Mouse (Mus musculus) limb, embryonic 11.5 days (tissue): ENCODE measurements around the gene Paqr6. TPM values are rescaled to one million over a fixed set of nuclear protein-coding genes. Genes with fewer than 3 reads are reported as not detected.
"Not testable (repeated sequence)": the region's sequence is repeated elsewhere in the genome, so short reads cannot be mapped to it uniquely, and the experiment has no call there.

Experiments
- ATAC-seq: fragments of 200-750 bp; cut with Nextera tagmentation; 2 replicates; pipeline ENCODE4 v1.8.0; 2017; ENCODE audit warnings: low read depth; ENCODE audit not compliant: insufficient number of reproducible peaks, low FRiP score, low TSS enrichment
- DNase-seq: peaks from one replicate; pipeline ENCODE4 v3.0.0-alpha.2; 2015; ENCODE audit warnings: low spot score
- H3K27ac ChIP-seq: fragments of 300-500 bp; sonication (generic); replicated peaks from 2 replicates; pipeline ENCODE4 v1.5.1; 2014; ENCODE audit warnings: low read depth, mild to moderate bottlenecking, low read length
- H3K27me3 ChIP-seq: fragments of 300-500 bp; sonication (generic); 2 replicates; pipeline ENCODE4 v1.6.1; 2014; ENCODE audit warnings: mild to moderate bottlenecking, low read length, mixed read lengths; ENCODE audit not compliant: control insufficient read depth, insufficient read depth
- H3K36me3 ChIP-seq: fragments of 300-500 bp; sonication (generic); 2 replicates; pipeline ENCODE4 v1.6.1; 2014; ENCODE audit warnings: mild to moderate bottlenecking, low read length, moderate library complexity, mixed read lengths; ENCODE audit not compliant: control insufficient read depth, insufficient read depth
- H3K4me1 ChIP-seq: fragments of 300-500 bp; sonication (generic); 2 replicates; pipeline ENCODE4 v1.6.1; 2014; ENCODE audit warnings: low read length, mixed read lengths; ENCODE audit not compliant: control insufficient read depth, insufficient read depth
- H3K4me2 ChIP-seq: fragments of 300-500 bp; sonication (generic); 2 replicates; pipeline ENCODE4 v1.6.1; 2014; ENCODE audit warnings: low read depth, mild to moderate bottlenecking, moderate library complexity; ENCODE audit not compliant: severe bottlenecking
- H3K4me3 ChIP-seq: fragments of 300-500 bp; sonication (generic); 2 replicates; pipeline ENCODE4 v1.5.1; 2014; ENCODE audit warnings: low read depth, low read length
- H3K9ac ChIP-seq: fragments of 300-500 bp; sonication (generic); 2 replicates; pipeline ENCODE4 v1.6.1; 2014; ENCODE audit warnings: mild to moderate bottlenecking, low read length
- H3K9me3 ChIP-seq: fragments of 300-500 bp; sonication (generic); 2 replicates; pipeline ENCODE4 v1.6.1; 2016; ENCODE audit warnings: low read length; ENCODE audit not compliant: control insufficient read depth
- WGBS: fragments of 180-500 bp; shearing (Covaris S2); extraction: QIAGEN DNeasy Blood & Tissue Kit; methylation state at CpG from one replicate; pipeline ENCODE4 v1.1.7; 2014; 5-methylcytosine and 5-hydroxymethylcytosine counted together
- polyA plus RNA-seq: library from polyadenylated mRNA; unstranded; fragments of >200 nt; fragmentation: Nextera tagmentation; extraction: Ambion mirVana; gene quantifications from 2 replicates; pipeline ENCODE4 v1.2.1, GENCODE M21; 2014

Paqr6 gene
- polyA plus RNA-seq, 1 experiment from 2014 or later, result 1.1 TPM

DNA sequence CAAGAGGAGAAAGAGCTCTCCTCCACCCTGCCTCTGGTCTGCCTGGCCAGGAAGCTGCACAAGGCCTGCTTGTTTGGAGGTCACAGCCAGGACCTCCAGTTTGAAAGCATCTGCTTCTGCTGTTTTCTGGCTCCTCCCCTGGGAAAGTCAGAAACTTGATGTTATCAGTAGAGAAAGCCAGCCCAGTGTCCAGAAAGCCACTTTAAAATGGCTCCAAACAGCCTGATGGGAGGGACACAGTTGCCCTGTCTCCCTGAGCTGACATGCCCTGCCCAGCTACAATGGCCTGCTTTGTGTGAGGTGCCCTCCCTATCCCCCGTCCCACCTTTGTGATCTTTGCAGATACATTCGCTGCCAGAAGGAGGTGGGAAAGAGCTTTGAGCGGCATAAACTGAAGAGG lies 4.4 kb upstream of the Paqr6 start:
- H3K4me3 ChIP-seq, result no peak overlapping the region
- no peak overlapping the region for H3K27ac ChIP-seq
- H3K4me1 ChIP-seq, result peaks cover 5% of the 10 kb centered on the region; the same call in 1 of the 2 replicates
- no peaks in the 10 kb centered on the region for H3K9me3 ChIP-seq
- peaks cover 6% of the 10 kb centered on the region for H3K27me3 ChIP-seq
- ATAC-seq (no peak), DNase-seq (no peak)
- WGBS, result 81% methylated on average over 3 of the region's 3 CpGs
- H3K36me3 ChIP-seq, result peaks cover 41% of the 10 kb centered on the region
- no peak overlapping the region for H3K4me2 ChIP-seq
- H3K9ac ChIP-seq, result no peak overlapping the region

DNA sequence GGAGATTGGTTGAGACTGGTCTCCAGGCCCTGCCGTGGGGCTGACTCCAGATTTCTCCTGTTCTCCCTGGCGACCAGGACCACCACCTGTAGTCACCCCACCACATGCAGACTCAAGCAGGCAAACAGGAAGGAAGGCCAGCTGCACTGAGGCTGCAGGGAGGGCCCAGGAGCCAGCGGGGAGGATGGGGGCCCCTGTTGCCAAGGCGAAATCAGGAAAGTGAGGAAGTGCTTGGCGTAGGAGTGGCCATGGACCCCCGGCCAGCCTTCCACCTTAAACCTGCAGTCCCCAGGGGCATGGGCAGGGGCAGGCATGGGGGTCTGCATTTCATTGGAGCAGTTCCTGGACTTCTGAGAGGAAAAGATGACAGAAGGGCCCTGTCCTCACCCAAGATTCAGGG lies 3.3 kb upstream of the Paqr6 start:
- Histone ChIP-seq H3K9me3 (no peaks in the 10 kb centered on the region), H3K36me3 (peaks cover 34% of the 10 kb centered on the region), H3K4me1 (peaks cover 5% of the 10 kb centered on the region; the same call in 1 of the 2 replicates), H3K27ac (no peak overlapping the region), H3K4me3 (no peak overlapping the region), H3K9ac (no peak overlapping the region), H3K4me2 (no peak overlapping the region), H3K27me3 (peaks cover 14% of the 10 kb centered on the region)
- WGBS, result 80% methylated on average over 6 of the region's 6 CpGs
- ATAC-seq (no peak), DNase-seq (no peak)

DNA sequence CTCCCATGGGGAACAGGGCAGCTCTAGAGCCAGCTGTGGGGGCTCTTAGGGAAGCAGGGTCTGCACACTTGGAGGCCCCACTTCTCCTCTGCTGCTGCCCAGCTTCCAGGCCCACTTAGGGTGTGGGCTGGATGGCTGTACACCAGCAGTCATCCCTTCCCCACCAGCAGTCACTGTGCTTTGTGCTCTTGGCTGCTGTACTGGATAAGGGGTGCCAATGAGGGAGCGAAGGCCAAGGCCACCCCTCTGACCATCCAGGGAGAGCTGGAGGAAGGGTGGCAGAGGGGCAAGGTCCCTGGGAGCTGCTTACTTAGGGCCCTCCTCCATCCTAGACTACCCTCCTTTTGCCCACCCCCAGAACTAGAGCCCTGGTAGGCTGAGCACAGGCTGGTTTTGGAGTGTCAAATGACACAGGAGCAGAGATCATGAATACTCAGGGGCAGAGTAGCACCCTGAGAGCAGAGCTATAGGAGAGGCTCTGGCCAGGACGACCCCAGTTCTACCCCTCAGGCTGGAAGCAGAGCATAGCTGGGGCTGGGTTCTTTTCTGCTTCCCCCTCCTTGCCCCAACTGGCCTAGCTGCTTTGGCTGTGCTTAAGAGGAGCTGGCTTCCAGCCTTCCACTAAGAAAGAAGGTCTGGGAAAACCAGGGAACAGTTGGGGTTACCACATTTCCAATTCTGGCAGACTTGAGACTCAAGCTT lies 2.6 kb upstream of the Paqr6 start:
- Histone ChIP-seq H3K4me2 (no peak overlapping the region), H3K27me3 (peaks cover 16% of the 10 kb centered on the region), H3K36me3 (peaks cover 33% of the 10 kb centered on the region), H3K9ac (no peak overlapping the region), H3K9me3 (no peaks in the 10 kb centered on the region), H3K27ac (no peak overlapping the region), H3K4me3 (no peak overlapping the region), H3K4me1 (peaks cover 5% of the 10 kb centered on the region; the same call in 1 of the 2 replicates)
- DNase-seq, result no peak
- 81% methylated on average over 2 of the region's 2 CpGs for WGBS
- ATAC-seq, result no peak

DNA sequence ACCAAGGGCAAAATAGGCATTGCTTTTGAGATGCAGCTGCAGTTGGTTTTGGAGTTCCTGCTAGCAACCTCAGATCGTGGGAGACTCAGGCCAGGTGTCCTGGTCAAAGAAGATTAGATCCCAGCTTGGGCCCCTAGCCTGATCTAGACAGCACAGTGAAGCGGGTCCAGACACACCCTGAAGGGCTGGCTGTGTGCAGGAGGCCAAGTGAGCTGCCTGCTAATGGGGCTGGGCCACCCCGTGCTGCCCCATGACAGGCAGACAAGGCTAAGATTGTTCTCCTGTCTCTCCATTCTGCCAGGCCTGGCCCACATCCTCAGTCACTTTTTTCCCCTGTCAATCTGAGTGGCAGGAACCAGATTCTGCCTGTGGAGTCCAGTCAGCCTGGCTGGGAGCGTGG lies 684 bp upstream of the Paqr6 start:
- Histone ChIP-seq H3K36me3 (peaks cover 20% of the 10 kb centered on the region), H3K27me3 (peaks cover 16% of the 10 kb centered on the region), H3K9me3 (no peaks in the 10 kb centered on the region), H3K4me3 (no peak overlapping the region), H3K4me1 (peaks cover 5% of the 10 kb centered on the region; the same call in 1 of the 2 replicates), H3K4me2 (no peak overlapping the region), H3K27ac (0 out of 2 replicates have a peak overlapping the region, but pooled peaks have one; percentile 12), H3K9ac (no peak overlapping the region)
- ATAC-seq (no peak), DNase-seq (no peak)
- 58% methylated on average over 4 of the region's 4 CpGs for WGBS

DNA sequence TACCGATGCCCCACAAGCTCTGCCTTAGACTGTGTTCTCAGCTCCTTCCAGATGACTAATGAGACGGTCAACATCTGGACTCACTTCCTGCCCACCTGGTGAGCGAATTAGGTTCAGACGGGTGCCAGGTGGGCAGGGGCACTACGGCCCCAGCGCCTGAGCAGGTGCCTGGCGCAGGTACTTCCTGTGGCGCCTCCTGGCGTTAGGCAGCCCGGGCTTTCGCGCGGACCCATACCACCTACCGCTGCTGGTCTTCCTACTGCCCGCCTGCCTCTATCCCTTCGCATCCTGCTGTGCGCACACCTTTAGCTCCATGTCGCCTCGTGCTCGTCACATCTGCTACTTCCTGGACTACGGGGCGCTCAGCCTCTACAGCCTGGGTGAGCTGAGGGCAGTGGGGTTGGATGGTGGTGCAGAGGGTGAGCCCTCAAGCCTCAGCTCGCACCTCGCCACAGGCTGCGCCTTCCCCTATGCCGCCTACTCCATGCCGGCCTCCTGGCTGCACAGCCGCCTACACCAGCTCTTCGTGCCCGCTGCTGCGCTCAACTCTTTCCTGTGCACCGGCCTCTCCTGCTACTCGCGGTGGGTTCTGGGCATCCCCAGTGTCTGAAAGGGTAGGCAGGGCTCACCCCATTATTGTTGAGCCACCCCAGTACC lies 1.4 kb downstream of the Paqr6 start:
- peaks cover 16% of the 10 kb centered on the region for H3K27me3 ChIP-seq
- DNase-seq, result peak; percentile 29
- H3K36me3 ChIP-seq, result peaks cover 5% of the 10 kb centered on the region
- H3K4me2 ChIP-seq, result no peak overlapping the region
- H3K9me3 ChIP-seq, result no peaks in the 10 kb centered on the region
- ATAC-seq, result no peak
- no peak overlapping the region for H3K27ac ChIP-seq
- peaks cover 5% of the 10 kb centered on the region; the same call in 1 of the 2 replicates for H3K4me1 ChIP-seq
- 30% methylated on average over 34 of the region's 34 CpGs for WGBS
- no peak overlapping the region for H3K9ac ChIP-seq
- H3K4me3 ChIP-seq, result no peak overlapping the region

DNA sequence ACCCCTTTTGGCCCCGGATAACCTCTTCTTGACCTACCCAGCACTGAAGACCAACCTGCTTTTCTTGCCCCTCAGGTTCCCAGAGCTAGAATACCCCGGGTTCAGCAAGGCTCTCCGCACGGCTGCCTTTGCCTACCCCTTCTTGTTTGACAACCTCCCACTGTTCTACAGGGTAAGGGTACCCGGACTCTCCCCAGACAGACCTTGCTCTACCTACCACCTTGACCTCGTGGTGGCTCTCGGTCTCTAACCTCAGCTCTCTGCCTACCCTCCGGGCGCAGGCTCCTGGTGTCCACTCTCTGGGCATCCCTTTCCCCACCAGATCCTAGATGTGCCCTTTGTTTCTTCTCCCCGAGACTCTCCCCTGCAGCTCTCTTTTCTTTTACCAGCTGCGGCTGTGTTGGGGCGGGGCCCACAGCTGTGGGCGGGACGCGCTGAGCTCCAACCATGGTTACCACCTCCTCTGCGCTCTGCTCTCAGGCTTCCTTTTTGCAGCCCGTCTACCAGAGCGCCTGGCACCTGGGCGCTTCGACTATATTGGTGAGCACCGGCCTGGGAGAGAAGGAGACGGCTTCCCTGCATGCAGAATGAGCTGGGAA lies 2.5 kb downstream of the Paqr6 start:
- not testable (repeated sequence) for H3K4me1 ChIP-seq, H3K9me3 ChIP-seq, H3K9ac ChIP-seq, H3K36me3 ChIP-seq, H3K4me3 ChIP-seq, H3K27ac ChIP-seq
- H3K27me3 ChIP-seq, result peaks cover 16% of the 10 kb centered on the region
- DNase-seq, result peak; percentile 45
- ATAC-seq, result peak; percentile 62; the same call in 1 of the 2 replicates
- H3K4me2 ChIP-seq, result 0 out of 2 replicates have a peak overlapping the region, but pooled peaks have one; percentile 10
- 4% methylated on average over 14 of the region's 22 CpGs for WGBS

DNA sequence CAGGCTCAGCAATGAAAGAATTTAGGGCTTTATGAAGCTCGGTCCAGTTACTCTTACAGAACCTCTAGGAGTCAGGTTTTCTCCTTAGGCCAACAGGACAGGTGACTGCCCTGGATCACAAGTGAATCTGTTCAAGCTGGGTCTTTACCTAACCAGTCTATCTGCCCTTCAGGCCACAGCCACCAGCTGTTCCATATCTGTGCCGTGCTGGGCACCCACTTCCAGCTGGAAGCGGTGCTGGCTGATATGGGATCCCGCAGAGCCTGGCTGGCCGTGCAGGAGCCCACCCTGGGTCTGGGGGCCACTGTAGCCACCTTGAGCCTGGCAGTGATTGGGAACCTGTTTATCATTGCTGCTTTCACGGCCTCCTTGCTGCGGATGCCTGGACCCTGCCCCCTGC lies 3.1 kb downstream of the Paqr6 start:
- H3K4me1 ChIP-seq, H3K9me3 ChIP-seq, DNase-seq, ATAC-seq, H3K36me3 ChIP-seq, H3K4me2 ChIP-seq, H3K27ac ChIP-seq, H3K9ac ChIP-seq, H3K4me3 ChIP-seq: not testable (repeated sequence)
- peaks cover 16% of the 10 kb centered on the region for H3K27me3 ChIP-seq
- 55% methylated on average over 3 of the region's 7 CpGs for WGBS

DNA sequence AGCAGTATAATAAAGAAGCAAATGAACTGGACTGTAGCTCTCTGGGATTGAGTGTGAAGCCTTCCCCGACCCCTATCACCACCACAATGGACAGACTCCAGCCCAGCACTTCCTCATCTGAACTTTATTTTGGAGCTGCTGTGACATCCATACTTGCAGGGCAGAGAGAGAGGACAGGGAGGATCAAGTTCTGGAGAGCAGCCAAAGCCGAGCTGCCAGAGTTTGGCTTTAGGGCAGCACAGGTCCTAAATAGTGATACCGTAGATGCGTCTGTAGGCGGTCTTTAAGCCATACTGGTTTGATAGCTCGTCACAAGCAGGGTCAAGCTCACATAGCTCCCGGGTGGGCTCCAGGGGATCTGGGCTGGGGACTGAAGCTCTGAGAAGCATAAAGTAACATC lies 4.1 kb downstream of the Paqr6 start:
- 87% methylated on average over 7 of the region's 7 CpGs for WGBS
- peaks cover 16% of the 10 kb centered on the region for H3K27me3 ChIP-seq
- H3K4me3 ChIP-seq, ATAC-seq, H3K9ac ChIP-seq, H3K4me2 ChIP-seq, DNase-seq, H3K4me1 ChIP-seq, H3K9me3 ChIP-seq, H3K27ac ChIP-seq, H3K36me3 ChIP-seq: not testable (repeated sequence)
